Mouse (Mus musculus) bone marrow, adult 2 months (tissue): Measurements from ENCODE around the gene Fkbp11.

Experiments
- CTCF ChIP-seq: fragments of 200-500 bp; IDR thresholded peaks from 2 replicates; pipeline ENCODE4 v1.5.1; 2011; ENCODE audit warnings: low read length, control low read depth; ENCODE audit not compliant: control insufficient read depth, insufficient read depth
- POLR2A ChIP-seq: fragments of 200-500 bp; IDR thresholded peaks from 2 replicates; pipeline ENCODE4 v1.6.1; 2011; ENCODE audit warnings: low read depth, mild to moderate bottlenecking, control low read depth, low read length, borderline replicate concordance; ENCODE audit not compliant: control insufficient read depth

GRCm38 (mm10) chr15:98681633-98682032 lies 46.4 kb downstream of the Fkbp11 start:
- no peak for TF ChIP-seq CTCF
- TF ChIP-seq POLR2A: no peak
